Mouse (Mus musculus) heart, embryonic 13.5 days (tissue): ENCODE data around the gene Gm20431. TPM values are rescaled to one million over a fixed set of nuclear protein-coding genes. Genes with fewer than 3 reads are reported as not detected.
"Not testable (repeated sequence)": the region's sequence is repeated elsewhere in the genome, so short reads cannot be mapped to it uniquely, and the experiment has no call there.

Experiments used
- ATAC-seq: fragments of 200-750 bp; cut with Nextera tagmentation; 2 replicates; pipeline ENCODE4 v1.8.0; 2017; ENCODE audit warnings: moderate TSS enrichment; ENCODE audit not compliant: insufficient number of reproducible peaks, low FRiP score, low TSS enrichment; ENCODE audit errors: extremely low read depth
- H3K27ac ChIP-seq: fragments of 300-500 bp; sonication (generic); replicated peaks from 2 replicates; pipeline ENCODE4 v1.5.1; 2015; ENCODE audit warnings: moderate library complexity, mild to moderate bottlenecking, inconsistent platforms
- H3K27me3 ChIP-seq: fragments of 300-500 bp; sonication (generic); replicated peaks from 2 replicates; pipeline ENCODE4 v1.6.1; 2015; ENCODE audit warnings: mild to moderate bottlenecking, inconsistent platforms
- H3K36me3 ChIP-seq: fragments of 300-500 bp; sonication (generic); 2 replicates; pipeline ENCODE4 v1.6.1; 2015; ENCODE audit warnings: mild to moderate bottlenecking, inconsistent platforms
- H3K4me1 ChIP-seq: fragments of 300-500 bp; sonication (generic); 2 replicates; pipeline ENCODE4 v1.6.1; 2015; ENCODE audit warnings: inconsistent platforms
- H3K4me2 ChIP-seq: fragments of 300-500 bp; sonication (generic); 2 replicates; pipeline ENCODE4 v1.6.1; 2015; ENCODE audit warnings: inconsistent platforms, mild to moderate bottlenecking, moderate library complexity
- H3K4me3 ChIP-seq: fragments of 300-500 bp; sonication (generic); 2 replicates; pipeline ENCODE4 v1.5.1; 2015; ENCODE audit warnings: moderate library complexity, mild to moderate bottlenecking, inconsistent platforms
- H3K9ac ChIP-seq: fragments of 300-500 bp; sonication (generic); 2 replicates; pipeline ENCODE4 v1.6.1; 2015; ENCODE audit warnings: inconsistent platforms, mild to moderate bottlenecking, moderate library complexity
- H3K9me3 ChIP-seq: fragments of 300-500 bp; sonication (generic); 2 replicates; pipeline ENCODE4 v1.6.1; 2016; ENCODE audit warnings: inconsistent platforms
- WGBS: fragments of 180-500 bp; shearing (Covaris S2); methylation state at CpG from one replicate; pipeline ENCODE4 v1.1.7; 2015; ENCODE audit warnings: mixed read lengths; 5-methylcytosine and 5-hydroxymethylcytosine counted together
- polyA plus RNA-seq: library from polyadenylated mRNA; unstranded; fragments of >200 nt; fragmentation: Nextera tagmentation; extraction: Ambion mirVana; gene quantifications from 2 replicates; pipeline ENCODE4 v1.2.1, GENCODE M21; 2015

The Gm20431 gene
- polyA plus RNA-seq, 1 experiment from 2014 or later = 4.5 TPM

DNA sequence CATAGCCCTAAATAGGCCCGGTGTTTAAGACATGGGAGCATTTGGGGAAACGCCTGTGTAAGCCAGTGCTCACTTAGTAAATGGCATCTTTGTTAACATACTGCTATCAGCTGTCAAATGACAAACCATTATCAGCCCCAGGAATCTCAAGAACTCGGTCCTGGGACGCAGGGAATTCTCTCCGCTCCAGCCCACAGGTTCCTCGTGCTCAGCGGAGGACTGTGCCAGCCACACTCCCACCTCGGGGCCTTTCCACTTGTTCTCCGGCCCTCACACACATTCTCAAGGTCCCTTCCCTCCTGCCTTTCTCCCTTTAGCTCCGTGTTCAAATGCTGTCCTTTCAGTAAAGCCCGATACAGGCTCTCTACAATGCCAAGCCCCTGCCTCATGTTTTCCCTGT is 2.6 kb downstream of the Gm20431 start:
- Histone ChIP-seq H3K9me3 (no peaks in the 10 kb centered on the region), H3K4me3 (peak overlapping the region; percentile 90), H3K27ac (no peak overlapping the region), H3K36me3 (peaks cover 26% of the 10 kb centered on the region), H3K4me1 (peaks cover 56% of the 10 kb centered on the region), H3K9ac (peak overlapping the region; percentile 96), H3K27me3 (0 out of 2 replicates have a peak, but pooled peaks cover 9% of the 10 kb centered on the region), H3K4me2 (peak overlapping the region; percentile 99)
- no peak for ATAC-seq
- 47% methylated on average over 11 of the region's 11 CpGs for WGBS

- H3K4me1 ChIP-seq = peaks cover 56% of the 10 kb centered on the region
- H3K4me2 ChIP-seq = peak overlapping the region; percentile 99; the same call in 1 of the 2 replicates
- WGBS = 84% methylated on average over 4 of the region's 4 CpGs
- H3K27me3 ChIP-seq = 0 out of 2 replicates have a peak, but pooled peaks cover 4% of the 10 kb centered on the region
- H3K9me3 ChIP-seq = no peaks in the 10 kb centered on the region
- no peak for ATAC-seq
- H3K36me3 ChIP-seq = peaks cover 34% of the 10 kb centered on the region
- H3K4me3 ChIP-seq = no peak overlapping the region
- no peak overlapping the region for H3K27ac ChIP-seq
- 0 out of 2 replicates have a peak overlapping the region, but pooled peaks have one; percentile 12 for H3K9ac ChIP-seq
Observed at GRCm38 (mm10) chr2:167657973-167658372, 3.3 kb downstream of the Gm20431 start.

GRCm38 (mm10) chr2:167656629-167657478 is 4.4 kb downstream of the Gm20431 start:
- peaks cover 42% of the 10 kb centered on the region for H3K36me3 ChIP-seq
- H3K4me1 ChIP-seq = peaks cover 48% of the 10 kb centered on the region
- H3K4me3 ChIP-seq = peak overlapping the region; percentile 5; the same call in 1 of the 2 replicates
- H3K9ac ChIP-seq = no peak overlapping the region; the same call in 1 of the 2 replicates
- no peaks in the 10 kb centered on the region for H3K27me3 ChIP-seq
- peak overlapping the region; percentile 20 for H3K4me2 ChIP-seq
- ATAC-seq = no peak
- no peak overlapping the region; the same call in 1 of the 2 replicates for H3K27ac ChIP-seq
- 76% methylated on average over 16 of the region's 16 CpGs for WGBS
- H3K9me3 ChIP-seq = no peaks in the 10 kb centered on the region

DNA sequence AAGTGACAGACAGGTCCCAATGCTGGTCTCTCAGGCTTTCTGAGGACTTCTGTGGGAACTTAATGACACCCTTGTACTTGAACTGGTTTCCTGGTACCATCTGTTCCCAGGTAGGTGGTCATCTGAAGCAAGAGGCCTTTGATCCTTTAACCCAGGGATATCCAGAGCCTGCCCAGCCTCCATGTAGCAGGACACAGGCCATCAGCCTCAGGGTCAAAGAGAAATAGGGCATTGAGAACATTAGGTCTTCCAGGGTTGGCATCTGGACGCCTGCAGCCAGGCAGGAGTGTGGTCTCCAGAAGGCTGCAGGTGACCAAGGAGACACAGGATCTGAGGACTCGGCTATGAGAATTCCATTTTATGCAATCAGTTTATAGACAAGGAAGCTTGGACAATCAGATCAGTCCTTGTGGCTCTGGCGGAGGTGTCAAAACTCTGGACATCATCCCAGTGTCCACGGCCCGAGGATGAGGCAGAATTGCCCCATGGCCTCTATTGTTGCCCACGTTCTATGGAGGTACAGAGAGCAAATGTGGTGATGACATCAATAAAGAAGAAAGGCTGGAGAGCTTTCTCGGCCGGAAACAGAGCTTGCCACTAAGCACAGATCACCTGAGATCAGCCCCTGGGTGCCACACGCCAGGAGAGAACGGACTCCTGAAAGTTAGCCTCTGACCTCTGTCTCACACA is 6.2 kb downstream of the Gm20431 start:
- no peak overlapping the region for H3K4me2 ChIP-seq
- no peak overlapping the region for H3K4me3 ChIP-seq
- no peaks in the 10 kb centered on the region for H3K27me3 ChIP-seq
- no peaks in the 10 kb centered on the region for H3K9me3 ChIP-seq
- H3K9ac ChIP-seq = no peak overlapping the region
- 82% methylated on average over 10 of the region's 10 CpGs for WGBS
- H3K36me3 ChIP-seq = peaks cover 50% of the 10 kb centered on the region
- peaks cover 38% of the 10 kb centered on the region for H3K4me1 ChIP-seq
- no peak overlapping the region for H3K27ac ChIP-seq
- no peak for ATAC-seq

DNA sequence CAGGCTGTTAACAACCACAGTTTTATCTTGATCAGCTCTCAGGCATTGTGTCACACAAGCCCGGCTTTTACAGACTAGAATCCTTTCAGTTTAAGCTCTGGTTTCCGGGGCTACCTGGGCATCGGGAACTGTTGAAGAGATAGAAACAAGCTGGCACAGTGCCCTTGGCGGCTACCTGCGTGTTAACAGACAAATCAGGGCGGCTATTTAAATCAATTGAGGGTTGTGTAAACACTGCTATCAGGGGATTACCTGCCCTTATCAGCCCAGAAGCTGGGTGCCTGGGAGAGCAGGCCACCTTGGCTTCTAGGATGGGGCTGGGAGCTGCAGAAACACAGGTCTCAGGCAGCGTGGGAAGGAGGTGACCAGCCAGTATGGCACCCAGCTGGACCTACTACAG is 8.6 kb downstream of the Gm20431 start:
- H3K4me1 ChIP-seq = peaks cover 15% of the 10 kb centered on the region
- H3K9ac ChIP-seq = no peak overlapping the region
- 68% methylated on average over 7 of the region's 7 CpGs for WGBS
- H3K4me3 ChIP-seq = no peak overlapping the region
- ATAC-seq = no peak
- H3K9me3 ChIP-seq = no peaks in the 10 kb centered on the region
- no peak overlapping the region for H3K27ac ChIP-seq
- H3K27me3 ChIP-seq = no peaks in the 10 kb centered on the region
- H3K36me3 ChIP-seq = peaks cover 63% of the 10 kb centered on the region
- no peak overlapping the region for H3K4me2 ChIP-seq

DNA sequence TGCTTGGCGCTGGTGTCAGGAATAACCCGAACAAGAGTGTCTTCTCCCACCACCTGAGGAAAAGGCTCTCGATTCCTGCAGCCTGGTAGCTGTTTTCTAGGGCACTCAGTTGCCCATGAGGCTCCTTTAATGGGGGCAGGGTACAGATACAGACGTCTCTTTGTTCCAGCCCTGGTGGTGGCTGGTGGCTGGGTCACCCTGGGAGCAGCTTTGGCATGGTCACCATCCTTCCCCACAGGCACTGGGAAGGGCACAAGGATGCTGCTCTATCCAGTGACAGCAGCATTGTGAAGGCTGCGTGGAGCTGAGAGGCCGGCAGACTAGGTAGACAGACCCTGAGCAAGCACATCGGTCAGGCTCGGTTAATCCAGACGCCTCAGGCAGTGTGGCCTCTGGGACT is 9.7 kb downstream of the Gm20431 start:
- no peak overlapping the region for H3K4me2 ChIP-seq
- H3K27me3 ChIP-seq = no peaks in the 10 kb centered on the region
- no peak overlapping the region for H3K27ac ChIP-seq
- ATAC-seq = no peak
- H3K4me1 ChIP-seq = peaks cover 4% of the 10 kb centered on the region; the same call in 1 of the 2 replicates
- WGBS = 84% methylated on average over 9 of the region's 9 CpGs
- no peak overlapping the region for H3K9ac ChIP-seq
- peaks cover 56% of the 10 kb centered on the region for H3K36me3 ChIP-seq
- H3K4me3 ChIP-seq = no peak overlapping the region
- H3K9me3 ChIP-seq = no peaks in the 10 kb centered on the region

DNA sequence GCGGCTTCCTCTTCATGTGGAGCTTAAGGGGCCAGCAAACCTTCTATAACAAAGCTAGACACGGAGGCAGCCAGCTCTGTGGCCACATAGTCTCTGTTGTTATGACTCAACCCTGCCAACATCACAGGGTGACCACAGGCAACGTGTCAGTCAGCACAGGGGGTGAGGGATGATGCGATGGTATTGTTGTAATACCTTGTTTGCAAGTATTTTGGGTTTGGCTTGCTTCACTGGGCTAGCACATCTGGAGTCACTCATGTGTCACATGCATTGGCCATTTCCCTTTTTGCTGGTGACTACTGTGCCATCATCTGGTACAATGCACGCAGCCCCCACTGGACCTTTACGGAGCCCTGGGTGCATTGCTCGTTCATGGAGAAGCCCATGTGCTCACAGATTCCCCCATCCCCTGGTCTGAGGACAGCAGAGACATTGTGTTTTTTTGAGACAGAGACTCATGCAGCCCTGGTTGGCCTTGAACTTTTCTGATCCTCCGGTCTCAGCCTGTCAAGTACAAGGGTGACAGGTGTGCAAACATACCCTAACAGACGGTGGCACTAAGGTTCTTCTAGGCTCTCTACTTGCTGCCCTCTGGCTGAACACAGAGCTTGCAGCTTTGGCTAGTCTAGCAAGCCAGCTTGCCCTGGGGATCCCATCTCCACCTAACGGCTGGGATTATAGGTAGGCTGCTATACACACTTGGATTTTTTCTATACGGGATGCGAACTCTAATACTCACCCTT is 11.8 kb downstream of the Gm20431 start:
- 83% methylated on average over 12 of the region's 12 CpGs for WGBS
- Histone ChIP-seq H3K27me3 (no peaks in the 10 kb centered on the region), H3K9ac (no peak overlapping the region), H3K4me2 (no peak overlapping the region), H3K36me3 (peaks cover 69% of the 10 kb centered on the region), H3K4me3 (no peak overlapping the region), H3K9me3 (no peaks in the 10 kb centered on the region), H3K4me1 (peaks cover 1% of the 10 kb centered on the region; the same call in 1 of the 2 replicates), H3K27ac (no peak overlapping the region)
- ATAC-seq = no peak

- no peak overlapping the region for H3K9ac ChIP-seq
- no peaks in the 10 kb centered on the region for H3K9me3 ChIP-seq
- H3K4me1 ChIP-seq = no peaks in the 10 kb centered on the region
- peaks cover 64% of the 10 kb centered on the region for H3K36me3 ChIP-seq
- ATAC-seq = no peak
- H3K4me3 ChIP-seq = no peak overlapping the region
- H3K4me2 ChIP-seq = no peak overlapping the region
- 74% methylated on average over 4 of the region's 4 CpGs for WGBS
- no peak overlapping the region for H3K27ac ChIP-seq
- no peaks in the 10 kb centered on the region for H3K27me3 ChIP-seq
Observed at GRCm38 (mm10) chr2:167646411-167646810, 14.9 kb downstream of the Gm20431 start.

- WGBS = 80% methylated on average over 13 of the region's 13 CpGs
- H3K27ac ChIP-seq, H3K9ac ChIP-seq, H3K27me3 ChIP-seq, H3K4me2 ChIP-seq, H3K4me1 ChIP-seq, H3K4me3 ChIP-seq, H3K9me3 ChIP-seq: not testable (repeated sequence)
- ATAC-seq = 0 out of 2 replicates have a peak, but pooled peaks have one; percentile 27
- H3K36me3 ChIP-seq = peaks cover 49% of the 10 kb centered on the region
Observed at GRCm38 (mm10) chr2:167643356-167644052, 17.8 kb downstream of the Gm20431 start.

DNA sequence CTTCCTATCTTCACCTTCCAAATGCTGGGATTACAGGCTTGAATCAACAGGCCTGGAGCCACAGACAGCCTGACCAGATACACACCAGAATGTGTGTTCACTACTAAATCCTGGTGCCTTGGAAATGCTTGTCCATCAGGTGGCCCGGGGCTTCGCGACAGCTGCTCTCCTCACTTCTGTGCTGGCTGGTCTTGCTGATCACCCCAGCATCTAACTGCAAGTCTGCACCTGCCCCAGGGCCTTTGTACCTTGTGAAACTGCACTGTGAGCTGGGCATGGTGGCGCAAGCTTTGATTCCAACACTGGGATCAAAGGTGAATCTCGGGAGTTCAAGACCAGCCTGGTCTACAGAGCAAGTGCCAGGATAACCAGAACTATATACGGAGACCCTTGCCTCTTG is 19.1 kb downstream of the Gm20431 start:
- H3K9me3 ChIP-seq = no peaks in the 10 kb centered on the region

More for the DNA sequence above, 19.1 kb downstream of the Gm20431 start:
- Histone ChIP-seq H3K27ac (no peak overlapping the region), H3K4me3 (no peak overlapping the region), H3K36me3 (peaks cover 42% of the 10 kb centered on the region), H3K4me1 (no peaks in the 10 kb centered on the region), H3K9ac (no peak overlapping the region), H3K4me2 (no peak overlapping the region), H3K27me3 (no peaks in the 10 kb centered on the region)
- ATAC-seq = no peak
- 90% methylated on average over 6 of the region's 6 CpGs for WGBS
